Mouse (Mus musculus): Measurements from ENCODE around the gene Lhfpl5.

GRCm38 (mm10) chr17:28546925-28547324 lies 28.5 kb upstream of the Lhfpl5 start:
- TF ChIP-seq CTCF (IDR thresholded peaks at IDR 0.05; ENCODE audit: low read depth, low read length), result no peak
- TF ChIP-seq GATA1 (IDR thresholded peaks at IDR 0.05; ENCODE audit: borderline replicate concordance, low read length), result no peak

Measured in G1E (cell line).